Mouse (Mus musculus) layer of hippocampus, adult 18-20 months (tissue): ENCODE data around the gene Gas2. TPM values are rescaled to one million over a fixed set of nuclear protein-coding genes. Genes with fewer than 3 reads are reported as not detected.

Experiments
- DNase-seq, 2 experiments: peaks; one replicate each; pipeline ENCODE4 v3.0.0; 2022; ENCODE audit warnings: low spot score in 2 of 2
- total RNA-seq, 2 experiments: library from RNA; stranded (reverse); gene quantifications; 2 replicates each; pipeline ENCODE4 v1.2.3; 2021

Gene Gas2
- total RNA-seq, 2 experiments from 2014 or later = 23.8 to 33.2 TPM

GRCm38 (mm10) chr7:51879136-51879723 lies 17.4 kb downstream of the Gas2 start:
- peak; percentile 55 to 63 for DNase-seq

- DNase-seq = no peak
Measured at GRCm38 (mm10) chr7:51880121-51880520, 18.3 kb downstream of the Gas2 start.

- DNase-seq = no peak
Measured at GRCm38 (mm10) chr7:51885345-51885744, 23.5 kb downstream of the Gas2 start.

- DNase-seq = no peak
Measured at GRCm38 (mm10) chr7:51887678-51888567, 26.1 kb downstream of the Gas2 start.

- DNase-seq = no peak
Measured at GRCm38 (mm10) chr7:51889601-51890000, 27.8 kb downstream of the Gas2 start.

- no peak for DNase-seq
Measured at GRCm38 (mm10) chr7:51892224-51892965, 30.6 kb downstream of the Gas2 start.

- no peak for DNase-seq
Measured at GRCm38 (mm10) chr7:51893008-51893407, 31.2 kb downstream of the Gas2 start.

GRCm38 (mm10) chr7:51894133-51894801 lies 32.5 kb downstream of the Gas2 start:
- no peak for DNase-seq

- DNase-seq = no peak
Measured at GRCm38 (mm10) chr7:51894939-51895338, 33.1 kb downstream of the Gas2 start.

- no peak for DNase-seq
Measured at GRCm38 (mm10) chr7:51899066-51899465, 37.3 kb downstream of the Gas2 start.

- DNase-seq = no peak
Measured at GRCm38 (mm10) chr7:51913292-51914050, 51.7 kb downstream of the Gas2 start.

GRCm38 (mm10) chr7:51914132-51914531 lies 52.3 kb downstream of the Gas2 start:
- no peak for DNase-seq

GRCm38 (mm10) chr7:51928761-51929519 lies 67.1 kb downstream of the Gas2 start:
- DNase-seq = peak in 1 of 2 experiments; percentile 25

GRCm38 (mm10) chr7:51931217-51931616 lies 69.4 kb downstream of the Gas2 start:
- DNase-seq = peak; percentile 30 to 74

GRCm38 (mm10) chr7:51937337-51937736 lies 75.5 kb downstream of the Gas2 start:
- DNase-seq = no peak

GRCm38 (mm10) chr7:51940461-51940860 lies 78.6 kb downstream of the Gas2 start:
- DNase-seq = no peak

GRCm38 (mm10) chr7:51955424-51956041 lies 93.7 kb downstream of the Gas2 start:
- no peak for DNase-seq

- no peak for DNase-seq
Measured at GRCm38 (mm10) chr7:51957766-51958165, 96.0 kb downstream of the Gas2 start.

- no peak for DNase-seq
Measured at GRCm38 (mm10) chr7:51960698-51961374, 99.0 kb downstream of the Gas2 start.
